Mouse (Mus musculus) hindbrain, embryonic 16.5 days (tissue): Measurements from ENCODE around the gene Mt3. TPM values are rescaled to one million over a fixed set of nuclear protein-coding genes. Genes with fewer than 3 reads are reported as not detected.

Experiments
- ATAC-seq: fragments of 200-750 bp; cut with Nextera tagmentation; 2 replicates; pipeline ENCODE4 v1.8.0; 2017; ENCODE audit warnings: moderate TSS enrichment, moderate library complexity
- H3K27ac ChIP-seq: fragments of 300-500 bp; sonication (generic); 2 replicates; pipeline ENCODE4 v1.5.1; 2014; ENCODE audit warnings: low read depth, mild to moderate bottlenecking, control low read depth, low read length, moderate library complexity
- H3K27me3 ChIP-seq: fragments of 300-500 bp; sonication (generic); replicated peaks from 2 replicates; pipeline ENCODE4 v1.6.1; 2014; ENCODE audit warnings: low read length; ENCODE audit not compliant: control insufficient read depth, insufficient read depth
- H3K36me3 ChIP-seq: fragments of 300-500 bp; sonication (generic); 2 replicates; pipeline ENCODE4 v1.6.1; 2014; ENCODE audit warnings: mild to moderate bottlenecking, low read length, moderate library complexity, mixed read lengths; ENCODE audit not compliant: control insufficient read depth, insufficient read depth
- H3K4me1 ChIP-seq: fragments of 300-500 bp; sonication (generic); 2 replicates; pipeline ENCODE4 v1.6.1; 2014; ENCODE audit warnings: low read depth, low read length; ENCODE audit not compliant: control insufficient read depth, insufficient read depth
- H3K4me2 ChIP-seq: fragments of 300-500 bp; sonication (generic); 2 replicates; pipeline ENCODE4 v1.6.1; 2014; ENCODE audit warnings: mild to moderate bottlenecking, low read length, control low read depth, moderate library complexity
- H3K4me3 ChIP-seq: fragments of 300-500 bp; sonication (generic); 2 replicates; pipeline ENCODE4 v1.5.1; 2014; ENCODE audit warnings: mild to moderate bottlenecking, low read length, control low read depth, moderate library complexity
- H3K9ac ChIP-seq: fragments of 300-500 bp; sonication (generic); 2 replicates; pipeline ENCODE4 v1.6.1; 2014; ENCODE audit warnings: low read depth, mild to moderate bottlenecking, control low read depth, low read length, moderate library complexity
- H3K9me3 ChIP-seq: fragments of 300-500 bp; sonication (generic); 2 replicates; pipeline ENCODE4 v1.6.1; 2014; ENCODE audit warnings: mild to moderate bottlenecking, low read length, moderate library complexity; ENCODE audit not compliant: control insufficient read depth
- WGBS: fragments of 180-500 bp; shearing (Covaris S2); extraction: QIAGEN DNeasy Blood & Tissue Kit; methylation state at CpG from one replicate; pipeline ENCODE4 v1.1.7; 2014; 5-methylcytosine and 5-hydroxymethylcytosine counted together
- polyA plus RNA-seq: library from polyadenylated mRNA; unstranded; fragments of >200 nt; fragmentation: Nextera tagmentation; extraction: Ambion mirVana; gene quantifications from 2 replicates; pipeline ENCODE4 v1.2.1, GENCODE M21; 2015

Gene Mt3
- polyA plus RNA-seq, 1 experiment from 2014 or later, result 317 TPM

GRCm38 (mm10) chr8:94179713-94180560 is 27.5 kb downstream of the Mt3 start:
- H3K27ac ChIP-seq, result no peak overlapping the region
- WGBS, result 5% methylated on average over 25 of the region's 25 CpGs
- no peaks in the 10 kb centered on the region for H3K36me3 ChIP-seq
- peaks cover 45% of the 10 kb centered on the region for H3K27me3 ChIP-seq
- peaks cover 19% of the 10 kb centered on the region for H3K4me1 ChIP-seq
- H3K4me3 ChIP-seq, result peak overlapping the region; percentile 37
- no peak for ATAC-seq
- H3K4me2 ChIP-seq, result peak overlapping the region; percentile 76
- H3K9ac ChIP-seq, result peak overlapping the region; percentile 6
- no peaks in the 10 kb centered on the region for H3K9me3 ChIP-seq

DNA sequence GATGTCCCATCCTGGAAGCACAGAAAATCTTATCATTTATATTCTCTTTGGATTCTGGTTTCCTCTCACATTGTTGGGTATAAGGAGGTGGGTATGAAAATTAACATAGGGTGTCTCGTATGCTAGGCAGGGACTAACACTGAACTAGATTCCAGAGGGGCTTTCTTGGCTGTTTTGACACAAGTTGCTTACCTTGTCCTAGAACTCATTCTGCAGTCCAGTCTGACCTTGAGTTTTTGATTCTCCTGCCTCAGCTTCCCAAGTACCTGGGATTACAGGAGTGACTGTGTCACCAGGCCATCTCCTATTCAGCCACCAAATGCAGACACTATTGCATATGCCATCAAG is 28.1 kb downstream of the Mt3 start:
- no peak overlapping the region for H3K9ac ChIP-seq
- no peak for ATAC-seq
- H3K4me3 ChIP-seq, result no peak overlapping the region
- no peaks in the 10 kb centered on the region for H3K9me3 ChIP-seq
- H3K27me3 ChIP-seq, result peaks cover 48% of the 10 kb centered on the region
- H3K4me1 ChIP-seq, result peaks cover 19% of the 10 kb centered on the region
- H3K27ac ChIP-seq, result no peak overlapping the region
- 70% methylated on average over 1 of the region's 1 CpGs for WGBS
- H3K36me3 ChIP-seq, result no peaks in the 10 kb centered on the region
- peak overlapping the region; percentile 76; the same call in 1 of the 2 replicates for H3K4me2 ChIP-seq

- H3K9ac ChIP-seq, result no peak overlapping the region
- ATAC-seq, result no peak
- peaks cover 47% of the 10 kb centered on the region for H3K27me3 ChIP-seq
- peak overlapping the region; percentile 50 for H3K4me2 ChIP-seq
- H3K4me1 ChIP-seq, result peaks cover 28% of the 10 kb centered on the region
- H3K36me3 ChIP-seq, result no peaks in the 10 kb centered on the region
- no peak overlapping the region for H3K27ac ChIP-seq
- no peak overlapping the region for H3K4me3 ChIP-seq
- WGBS, result 70% methylated on average over 13 of the region's 13 CpGs
- H3K9me3 ChIP-seq, result no peaks in the 10 kb centered on the region
These were observed 29.9 kb downstream of the Mt3 start for GRCm38 (mm10) chr8:94182055-94182929.

- Histone ChIP-seq H3K4me1 (peaks cover 29% of the 10 kb centered on the region), H3K27me3 (peaks cover 45% of the 10 kb centered on the region), H3K36me3 (no peaks in the 10 kb centered on the region), H3K9me3 (no peaks in the 10 kb centered on the region), H3K4me3 (peak overlapping the region; percentile 16; the same call in 1 of the 2 replicates), H3K27ac (no peak overlapping the region), H3K4me2 (peak overlapping the region; percentile 50), H3K9ac (0 out of 2 replicates have a peak overlapping the region, but pooled peaks have one; percentile 8)
- WGBS, result under 1% methylated on average over 16 of the region's 16 CpGs
- peak; percentile 35 for ATAC-seq
These were observed 30.7 kb downstream of the Mt3 start for GRCm38 (mm10) chr8:94183117-94183516.

DNA sequence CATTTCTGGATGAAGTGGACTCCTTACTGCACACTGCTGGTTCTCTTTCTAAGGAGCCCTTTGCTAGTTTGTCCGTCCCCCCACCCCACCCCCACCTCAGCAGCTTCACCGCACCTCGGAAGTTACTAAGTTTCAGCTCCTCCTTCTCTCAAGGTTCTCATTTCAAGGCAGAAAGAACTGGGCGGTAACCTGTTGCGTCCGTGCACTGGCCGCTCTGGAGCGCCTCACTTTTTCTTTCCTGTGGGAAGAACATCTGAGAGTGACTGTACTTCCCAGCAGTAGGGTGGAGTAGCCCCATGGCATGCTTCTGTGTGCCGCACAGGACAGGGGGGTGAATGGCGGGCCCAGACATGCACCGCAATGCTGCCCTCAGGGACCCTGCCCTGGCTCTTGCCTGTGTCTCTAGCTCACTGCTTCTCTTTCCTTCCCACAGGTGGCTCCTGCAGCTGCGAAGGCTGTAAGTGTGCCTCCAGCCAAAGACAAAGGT is 32.0 kb downstream of the Mt3 start:
- H3K4me2 ChIP-seq, result no peak overlapping the region
- H3K36me3 ChIP-seq, result no peaks in the 10 kb centered on the region
- 31% methylated on average over 12 of the region's 12 CpGs for WGBS
- peaks cover 26% of the 10 kb centered on the region for H3K4me1 ChIP-seq
- H3K9ac ChIP-seq, result no peak overlapping the region
- ATAC-seq, result no peak
- H3K9me3 ChIP-seq, result no peaks in the 10 kb centered on the region
- H3K27me3 ChIP-seq, result peaks cover 45% of the 10 kb centered on the region
- no peak overlapping the region for H3K27ac ChIP-seq
- H3K4me3 ChIP-seq, result no peak overlapping the region

DNA sequence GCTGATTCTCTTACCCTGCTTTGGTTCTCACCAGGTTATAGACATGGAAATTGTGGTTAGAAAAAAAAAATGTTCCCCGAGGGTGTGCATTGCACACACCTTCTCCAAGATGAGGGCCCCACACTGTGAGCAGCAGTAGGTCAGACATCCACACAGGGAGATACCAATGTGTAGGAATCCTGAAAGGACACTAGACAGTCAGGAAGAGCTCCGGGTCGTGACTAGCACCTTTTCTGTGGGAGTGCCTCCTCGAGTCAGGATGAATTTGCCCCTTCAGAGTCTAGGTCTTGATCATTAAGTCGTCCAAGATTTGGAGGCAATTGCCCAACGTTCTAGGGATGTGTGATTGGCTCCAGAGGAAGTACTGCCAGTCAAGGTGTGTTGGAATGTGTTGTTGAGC is 33.4 kb downstream of the Mt3 start:
- peaks cover 17% of the 10 kb centered on the region for H3K4me1 ChIP-seq
- WGBS, result 76% methylated on average over 6 of the region's 6 CpGs
- ATAC-seq, result no peak

DNA sequence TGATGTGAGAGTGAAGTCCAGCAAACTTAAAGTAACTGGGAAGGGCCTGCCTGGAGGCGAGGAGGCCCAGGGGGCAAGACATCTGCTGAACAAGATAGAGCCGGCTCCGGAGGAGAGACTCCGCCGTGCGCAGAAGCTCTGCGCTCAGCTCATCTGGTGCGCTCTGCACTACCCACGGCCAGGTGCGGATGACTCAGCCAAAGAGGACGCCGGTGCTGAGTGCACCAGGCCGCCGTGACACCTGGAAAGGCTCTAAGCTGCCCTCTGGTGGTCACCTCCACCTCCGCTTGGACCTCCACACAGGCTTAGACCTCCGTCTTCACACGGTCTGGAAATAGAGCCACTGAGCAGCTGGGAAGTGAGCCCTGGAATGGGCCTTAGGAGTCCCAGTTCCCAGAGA is 34.1 kb downstream of the Mt3 start:
- no peaks in the 10 kb centered on the region for H3K36me3 ChIP-seq
- ATAC-seq, result peak; percentile 59; the same call in 1 of the 2 replicates
- peaks cover 17% of the 10 kb centered on the region for H3K4me1 ChIP-seq
- no peaks in the 10 kb centered on the region for H3K9me3 ChIP-seq
- WGBS, result 7% methylated on average over 17 of the region's 17 CpGs
- H3K9ac ChIP-seq, result no peak overlapping the region; the same call in 1 of the 2 replicates
- H3K4me3 ChIP-seq, result peak overlapping the region; percentile 8; the same call in 1 of the 2 replicates
- H3K27ac ChIP-seq, result no peak overlapping the region
- H3K4me2 ChIP-seq, result peak overlapping the region; percentile 31
- peaks cover 33% of the 10 kb centered on the region for H3K27me3 ChIP-seq

More for the DNA sequence above, 33.4 kb downstream of the Mt3 start:
- Histone ChIP-seq H3K4me3 (no peak overlapping the region), H3K27me3 (peaks cover 33% of the 10 kb centered on the region), H3K9me3 (no peaks in the 10 kb centered on the region), H3K9ac (no peak overlapping the region), H3K4me2 (no peak overlapping the region), H3K36me3 (no peaks in the 10 kb centered on the region), H3K27ac (no peak overlapping the region)

DNA sequence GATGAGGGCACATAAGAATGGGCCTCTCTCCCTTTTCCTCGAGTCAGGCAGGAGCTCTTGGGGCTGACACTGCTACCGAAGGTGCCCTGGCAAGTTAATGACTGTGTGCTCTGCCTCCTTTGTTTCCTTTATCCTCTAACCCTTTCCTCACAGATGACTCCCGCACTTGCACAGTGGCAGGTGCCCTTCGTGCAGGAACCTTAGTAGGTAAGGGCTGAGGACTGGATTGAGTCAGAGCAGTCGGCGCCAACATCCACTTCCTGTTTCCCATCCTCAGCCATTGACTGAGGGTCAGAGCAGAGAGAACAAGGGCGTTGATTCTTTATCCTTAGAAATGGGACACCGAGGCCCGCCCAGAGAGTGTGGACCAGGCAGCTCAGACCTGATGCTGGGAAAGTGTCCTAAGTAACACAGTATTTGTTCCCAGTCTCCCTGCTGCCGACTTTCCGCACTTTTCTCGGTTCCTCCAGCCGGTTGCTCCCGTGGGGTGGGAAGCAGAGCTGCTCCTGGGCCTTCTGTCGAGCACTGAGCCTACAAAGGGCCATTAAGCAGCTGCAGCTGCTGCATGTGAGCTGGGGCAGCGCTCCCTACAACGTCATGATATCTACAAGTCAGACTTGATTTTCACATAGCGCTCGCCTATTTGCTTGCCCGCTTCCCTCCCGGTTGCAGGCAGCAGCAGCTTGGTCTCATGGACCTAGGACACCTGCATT is 35.0 kb downstream of the Mt3 start:
- Histone ChIP-seq H3K4me1 (peaks cover 17% of the 10 kb centered on the region), H3K4me3 (no peak overlapping the region), H3K36me3 (no peaks in the 10 kb centered on the region), H3K27me3 (peaks cover 29% of the 10 kb centered on the region), H3K27ac (no peak overlapping the region), H3K9ac (no peak overlapping the region), H3K4me2 (no peak overlapping the region), H3K9me3 (no peaks in the 10 kb centered on the region)
- ATAC-seq, result no peak
- 34% methylated on average over 21 of the region's 21 CpGs for WGBS
